Mouse (Mus musculus) spleen, postnatal 10 days (tissue): Measurements from ENCODE around the gene Lifr.

Experiments used
- DNase-seq, 2 experiments: peaks; one replicate each; pipeline ENCODE4 v3.0.0; 2021 to 2022; ENCODE audit warnings: low spot score in 2 of 2

Gene Lifr

GRCm38 (mm10) chr15:7090211-7090765 lies at the start of gene Lifr:
Gene Lifr (plus strand): TSS chr15:7090614.
- no peak for DNase-seq

- no peak for DNase-seq
These were observed 46.2 kb upstream of the Lifr start for GRCm38 (mm10) chr15:7044081-7044749.

DNA sequence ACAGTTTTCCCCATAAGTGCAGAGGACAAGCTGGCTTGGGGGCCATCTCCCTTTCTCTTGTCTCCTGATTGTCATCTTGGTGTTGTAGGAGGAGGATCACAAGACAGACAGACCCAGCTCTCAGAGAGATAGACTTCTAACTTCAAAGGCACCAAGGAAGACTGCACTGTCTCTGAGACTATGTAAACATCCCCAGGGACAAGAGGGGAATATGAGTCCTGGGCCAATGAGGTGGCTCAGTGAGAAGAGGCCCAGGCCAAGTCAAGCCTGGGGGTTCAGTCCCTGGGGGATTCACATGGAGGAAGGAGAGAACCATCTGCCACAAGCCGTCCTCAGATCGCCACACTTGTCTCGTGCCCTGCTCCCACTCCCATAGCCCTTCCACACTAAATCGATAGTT lies 45.4 kb upstream of the Lifr start:
- DNase-seq, result no peak

DNA sequence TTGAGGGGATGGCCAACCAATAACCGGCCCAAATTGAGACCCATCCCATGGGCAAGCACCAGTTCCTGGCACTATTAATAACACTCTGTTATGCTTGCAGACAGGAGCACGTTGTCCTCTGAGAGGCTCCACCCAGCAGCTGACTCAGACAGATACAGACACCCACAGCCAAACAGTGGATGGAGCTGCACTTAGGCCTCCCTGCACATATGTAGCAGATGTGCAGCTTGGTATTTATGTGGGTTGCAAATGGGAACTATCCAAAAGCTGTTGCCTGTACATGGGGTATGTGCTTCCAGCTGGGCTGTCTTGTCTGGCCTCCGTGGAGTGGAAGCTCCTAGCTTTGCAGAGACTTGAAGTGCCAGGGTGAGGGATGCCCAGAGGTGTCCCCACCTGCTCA lies 42.5 kb upstream of the Lifr start:
- DNase-seq, result no peak

- DNase-seq, result no peak
These were observed 41.5 kb upstream of the Lifr start for GRCm38 (mm10) chr15:7048916-7049315.

- DNase-seq, result no peak
These were observed 38.7 kb upstream of the Lifr start for GRCm38 (mm10) chr15:7051666-7052065.

DNA sequence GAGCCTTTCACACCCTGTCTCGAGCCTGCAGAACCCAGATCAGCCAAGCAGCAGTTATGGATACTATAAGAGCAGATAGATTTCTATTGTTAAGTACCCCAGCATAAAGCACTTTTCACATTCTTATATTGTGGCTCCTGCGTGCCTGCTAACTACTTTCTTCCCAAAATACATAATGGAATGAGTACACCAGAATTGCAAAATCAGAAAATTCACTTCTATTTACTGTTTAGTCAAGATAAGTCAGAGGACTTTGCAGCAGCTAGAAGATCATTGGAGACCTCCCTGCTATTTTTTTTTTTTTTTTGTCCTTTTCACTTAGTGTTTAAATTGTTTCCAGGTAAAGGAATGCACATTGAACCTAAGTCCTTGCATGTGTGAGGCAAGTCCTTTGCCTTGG lies 38.3 kb upstream of the Lifr start:
- DNase-seq, result no peak

GRCm38 (mm10) chr15:7056851-7057250 lies 33.6 kb upstream of the Lifr start:
- DNase-seq, result no peak

DNA sequence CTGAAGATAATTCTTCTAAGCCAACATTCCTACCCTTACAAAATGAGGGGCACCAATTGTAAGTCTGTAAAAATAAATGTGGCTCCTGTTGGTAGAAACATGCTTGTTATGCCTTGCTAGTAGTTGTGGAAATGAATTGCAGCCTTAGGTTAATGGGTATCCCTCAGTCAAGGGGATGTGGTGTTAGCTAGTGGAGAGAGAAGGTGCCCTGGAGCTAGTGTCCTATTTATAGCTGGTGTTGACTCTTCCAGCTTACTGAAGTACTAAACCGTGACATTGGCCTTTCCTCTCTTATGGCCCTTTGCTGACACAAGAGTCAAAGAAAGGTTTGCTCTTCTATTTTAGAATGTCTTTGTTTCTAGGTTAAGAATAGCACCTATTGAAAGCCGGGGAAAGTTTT lies 29.9 kb upstream of the Lifr start:
- DNase-seq, result no peak

- no peak for DNase-seq
These were observed 28.3 kb upstream of the Lifr start for GRCm38 (mm10) chr15:7061995-7062697.

DNA sequence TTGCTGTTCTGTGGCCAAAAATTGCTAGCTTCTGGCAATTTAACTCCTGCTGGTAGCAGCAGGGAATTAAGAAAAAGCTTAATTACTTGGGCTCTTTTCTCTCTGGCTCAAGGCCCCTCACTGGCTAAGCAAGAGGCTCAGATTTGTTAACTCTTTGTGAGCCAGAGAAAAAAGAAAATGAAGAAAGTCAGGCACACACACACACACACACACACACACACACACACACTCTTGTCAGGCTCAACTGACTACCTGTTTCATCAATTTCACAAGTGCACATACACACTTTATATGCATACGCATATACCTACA lies 27.8 kb upstream of the Lifr start:
- DNase-seq, result no peak

GRCm38 (mm10) chr15:7063521-7064240 lies 26.7 kb upstream of the Lifr start:
- DNase-seq, result no peak

DNA sequence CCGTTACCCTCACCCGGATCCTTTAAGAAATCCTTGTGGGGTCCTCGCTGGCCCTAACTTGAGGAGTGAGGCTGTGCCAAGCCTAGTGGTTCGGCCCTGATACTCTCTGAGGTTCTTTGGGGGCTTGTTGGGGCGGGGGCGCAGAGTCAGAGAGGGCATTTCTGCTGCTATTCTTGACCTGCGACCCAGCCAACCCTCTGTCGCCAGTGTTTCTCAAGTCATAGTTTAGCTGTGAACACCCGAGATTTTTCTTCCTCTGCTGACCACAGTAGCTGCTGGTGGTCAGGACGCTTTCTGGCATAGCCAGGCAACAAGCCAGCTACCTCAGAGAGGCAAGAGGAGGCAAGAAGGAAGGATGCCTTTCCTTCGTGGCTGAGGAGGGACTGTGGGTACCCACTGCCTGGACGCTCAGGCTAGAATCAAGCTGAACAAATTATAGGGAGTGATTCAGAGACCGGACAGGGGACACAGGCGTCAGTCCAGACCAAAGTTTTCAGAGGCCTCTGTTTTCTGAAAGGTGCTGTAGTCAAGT lies 25.4 kb upstream of the Lifr start:
- no peak for DNase-seq

GRCm38 (mm10) chr15:7065624-7066023 lies 24.8 kb upstream of the Lifr start:
- no peak for DNase-seq

DNA sequence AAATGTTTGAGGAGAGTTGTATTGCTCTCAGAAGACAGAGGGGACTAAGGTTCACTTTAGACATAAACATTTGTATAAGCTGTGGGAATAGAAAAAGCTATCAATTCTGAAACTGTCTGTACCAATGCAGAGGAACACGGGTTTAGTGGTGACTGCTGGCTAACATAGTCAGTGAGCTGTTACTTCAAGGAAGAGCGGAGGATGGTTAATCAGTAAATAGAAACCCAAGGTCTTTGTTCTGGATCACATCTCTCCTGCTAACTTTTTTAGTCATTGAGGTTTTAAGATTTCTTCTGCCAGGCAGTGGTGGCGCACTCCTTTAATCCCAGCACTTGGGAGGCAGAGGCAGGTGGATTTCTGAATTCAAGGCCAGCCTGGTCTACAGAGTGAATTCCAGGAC lies 23.7 kb upstream of the Lifr start:
- DNase-seq, result no peak

DNA sequence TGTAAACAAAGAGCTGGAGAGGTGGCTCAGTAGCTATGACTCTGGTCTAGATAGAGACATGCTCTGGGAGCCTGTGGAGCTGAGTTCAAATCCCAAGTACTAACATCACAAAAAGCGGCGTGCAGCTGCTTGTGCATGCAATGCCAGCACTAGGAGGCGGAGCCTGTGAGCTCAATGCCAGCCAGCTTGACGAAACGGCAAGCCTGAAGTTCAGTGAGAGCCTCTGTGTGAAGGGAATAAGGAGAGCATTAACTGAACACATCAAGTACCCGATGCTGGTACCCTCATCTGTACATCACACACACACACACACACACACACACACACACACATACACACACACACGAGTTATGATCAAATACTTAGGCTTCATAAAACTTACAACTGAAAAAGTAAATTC lies 21.0 kb upstream of the Lifr start:
- no peak for DNase-seq

GRCm38 (mm10) chr15:7070199-7070794 lies 20.1 kb upstream of the Lifr start:
- DNase-seq, result no peak

DNA sequence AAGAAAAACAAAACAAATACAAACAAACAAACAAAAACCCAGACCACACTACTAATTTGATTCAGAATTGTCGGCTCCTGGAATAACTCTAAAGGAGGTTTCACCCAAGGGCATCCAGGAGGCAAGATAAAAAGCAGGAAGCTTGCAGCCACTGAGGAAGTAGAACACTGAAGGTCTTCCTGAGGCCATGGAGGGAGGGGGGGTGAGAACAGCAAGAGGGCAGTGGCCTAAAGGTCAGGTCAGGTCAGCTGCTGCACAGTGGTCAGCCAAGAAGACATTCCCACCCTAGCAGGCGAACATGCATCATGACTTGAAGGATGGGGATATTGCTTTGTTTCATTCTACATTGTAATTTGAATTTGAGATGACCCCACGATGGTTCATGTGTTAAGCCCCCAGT lies 17.1 kb upstream of the Lifr start:
- DNase-seq, result no peak

DNA sequence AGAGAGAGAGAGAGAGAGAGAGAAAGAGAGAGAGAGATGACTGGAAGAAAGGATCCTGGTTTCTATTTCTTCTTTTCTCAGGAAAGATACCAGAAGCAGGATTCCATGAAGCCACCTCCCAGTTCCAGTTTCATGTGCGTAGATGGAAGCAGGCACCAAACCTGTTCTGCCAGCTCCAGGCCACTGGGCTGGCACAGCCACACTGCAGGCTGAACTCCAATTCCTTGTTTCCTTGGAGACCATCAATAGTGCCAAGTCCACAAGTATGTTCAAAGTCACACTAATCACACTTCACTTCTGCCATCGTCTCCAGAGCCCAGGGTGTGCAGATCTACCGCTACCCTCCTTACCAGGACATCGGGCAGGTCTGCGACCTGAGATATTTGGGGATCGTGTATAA lies 15.2 kb upstream of the Lifr start:
- DNase-seq, result no peak

GRCm38 (mm10) chr15:7078356-7078755 lies 12.1 kb upstream of the Lifr start:
- DNase-seq, result no peak

DNA sequence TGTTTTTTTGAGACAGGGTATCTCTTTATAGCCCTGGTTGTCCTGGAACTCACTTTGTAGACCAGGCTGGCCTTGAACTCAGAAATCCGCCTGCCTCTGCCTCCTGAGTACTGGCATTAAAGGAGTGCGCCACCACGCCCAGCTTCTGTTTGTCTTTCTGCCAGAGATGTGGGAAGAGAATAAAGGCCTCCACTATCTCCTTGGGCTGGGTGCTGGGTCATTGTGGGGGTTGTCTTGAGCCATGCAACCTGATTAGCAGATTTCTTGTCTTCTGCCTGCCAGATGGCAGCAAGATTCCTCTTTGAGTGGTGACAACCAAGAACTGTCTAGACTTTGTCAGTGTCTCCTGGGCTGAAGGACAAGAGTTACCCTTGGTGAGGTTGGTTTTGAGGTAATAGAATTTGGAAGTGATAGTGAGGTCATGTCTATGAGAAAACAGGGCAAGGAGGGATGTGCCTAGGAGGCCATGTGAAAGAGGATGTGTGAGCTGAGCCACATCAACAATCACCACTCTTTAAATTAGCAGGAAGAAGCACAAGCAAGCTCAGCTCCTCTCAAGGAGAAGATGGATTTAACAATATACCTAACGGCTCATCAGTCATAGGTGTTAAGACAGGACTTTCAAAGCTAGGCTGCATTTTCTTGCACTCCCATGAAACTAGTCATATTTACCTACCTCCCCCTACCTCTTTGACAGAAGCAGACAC lies 10.6 kb upstream of the Lifr start:
- no peak for DNase-seq
